Mouse (Mus musculus) gastrocnemius, postnatal 10 days (tissue): ENCODE results near the gene Lrrc23. TPM values are rescaled to one million over a fixed set of nuclear protein-coding genes. Genes with fewer than 3 reads are reported as not detected.
"Not testable (repeated sequence)": the region's sequence is repeated elsewhere in the genome, so short reads cannot be mapped to it uniquely, and the experiment has no call there.

Experiments
- DNase-seq: peaks from one replicate; pipeline ENCODE4 v3.0.0; 2021; ENCODE audit warnings: mixed read lengths
- total RNA-seq, 2 experiments: library from RNA; stranded (reverse); gene quantifications; 2 replicates each; pipeline ENCODE4 v1.2.3; 2021

Lrrc23 gene
- total RNA-seq, 2 experiments from 2014 or later = not detected

DNA sequence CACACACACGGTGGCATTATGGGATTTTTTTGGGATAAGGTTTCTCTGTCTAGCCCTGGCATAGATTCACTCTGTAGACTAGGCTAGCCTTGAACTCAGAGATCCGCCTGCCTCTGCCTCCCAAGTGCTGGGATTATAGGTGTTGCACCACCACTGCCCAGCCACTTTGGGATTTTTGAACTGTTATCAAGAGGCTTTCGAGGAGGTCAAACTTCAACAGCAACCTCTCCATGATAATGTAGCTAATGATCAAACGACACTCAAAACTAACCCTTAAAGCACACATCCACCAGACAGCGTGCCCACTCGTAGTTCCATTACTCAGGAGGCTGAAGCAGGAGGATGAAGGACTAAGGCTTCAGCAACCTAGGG lies 28.4 kb upstream of the Lrrc23 start:
- no peak for DNase-seq

DNA sequence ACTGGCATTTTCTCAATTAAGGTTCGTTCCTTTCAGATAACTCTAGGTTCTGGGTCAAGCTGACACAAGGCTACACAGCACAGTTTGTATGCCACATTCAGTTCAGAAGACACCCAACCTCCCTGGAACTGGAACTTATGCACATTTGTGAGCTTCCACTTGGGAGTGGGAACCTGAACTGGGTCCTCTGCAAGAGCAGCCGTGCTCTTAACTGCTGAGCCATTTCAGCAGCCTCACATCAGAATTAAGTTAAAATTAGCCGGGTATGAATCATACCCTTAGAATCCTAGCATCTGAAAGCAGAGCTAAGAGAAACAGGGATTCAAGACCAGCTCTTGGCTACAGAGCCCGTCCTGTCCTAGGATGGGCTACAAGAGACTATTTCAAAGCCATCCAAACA lies 27.8 kb upstream of the Lrrc23 start:
- no peak for DNase-seq

DNA sequence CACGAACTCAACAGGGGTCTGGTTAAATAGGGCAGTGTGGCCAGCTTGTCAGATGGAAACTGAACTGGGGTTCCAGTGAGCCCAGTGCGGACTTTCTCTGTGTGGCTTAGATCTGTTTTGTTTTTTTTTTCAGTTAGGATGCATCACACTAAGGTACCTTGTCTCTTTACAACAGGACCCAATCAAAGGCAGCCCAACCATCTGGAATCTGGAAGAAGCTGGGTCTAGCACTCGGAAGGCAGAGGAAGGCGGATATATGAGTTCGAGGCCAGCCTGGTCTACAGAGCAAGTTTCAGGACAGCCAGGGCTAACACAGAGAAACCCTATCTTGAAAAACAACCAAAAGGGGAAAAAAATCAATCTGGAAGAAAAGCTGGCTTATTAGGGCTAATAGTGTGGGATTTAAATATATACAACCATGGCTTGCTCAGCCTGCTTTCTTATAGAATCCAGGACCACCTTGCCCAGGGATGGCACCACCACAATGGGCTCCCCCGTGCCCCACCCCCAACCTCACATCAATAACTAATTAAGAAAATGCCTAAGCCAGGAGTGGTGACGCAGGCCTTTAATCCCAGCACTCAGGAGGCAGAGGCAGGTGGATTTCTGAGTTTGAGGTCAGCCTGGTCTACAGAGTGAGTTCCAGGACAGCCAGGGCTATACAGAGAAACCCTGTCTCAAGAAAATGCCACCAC lies 27.1 kb upstream of the Lrrc23 start:
- DNase-seq = no peak

DNA sequence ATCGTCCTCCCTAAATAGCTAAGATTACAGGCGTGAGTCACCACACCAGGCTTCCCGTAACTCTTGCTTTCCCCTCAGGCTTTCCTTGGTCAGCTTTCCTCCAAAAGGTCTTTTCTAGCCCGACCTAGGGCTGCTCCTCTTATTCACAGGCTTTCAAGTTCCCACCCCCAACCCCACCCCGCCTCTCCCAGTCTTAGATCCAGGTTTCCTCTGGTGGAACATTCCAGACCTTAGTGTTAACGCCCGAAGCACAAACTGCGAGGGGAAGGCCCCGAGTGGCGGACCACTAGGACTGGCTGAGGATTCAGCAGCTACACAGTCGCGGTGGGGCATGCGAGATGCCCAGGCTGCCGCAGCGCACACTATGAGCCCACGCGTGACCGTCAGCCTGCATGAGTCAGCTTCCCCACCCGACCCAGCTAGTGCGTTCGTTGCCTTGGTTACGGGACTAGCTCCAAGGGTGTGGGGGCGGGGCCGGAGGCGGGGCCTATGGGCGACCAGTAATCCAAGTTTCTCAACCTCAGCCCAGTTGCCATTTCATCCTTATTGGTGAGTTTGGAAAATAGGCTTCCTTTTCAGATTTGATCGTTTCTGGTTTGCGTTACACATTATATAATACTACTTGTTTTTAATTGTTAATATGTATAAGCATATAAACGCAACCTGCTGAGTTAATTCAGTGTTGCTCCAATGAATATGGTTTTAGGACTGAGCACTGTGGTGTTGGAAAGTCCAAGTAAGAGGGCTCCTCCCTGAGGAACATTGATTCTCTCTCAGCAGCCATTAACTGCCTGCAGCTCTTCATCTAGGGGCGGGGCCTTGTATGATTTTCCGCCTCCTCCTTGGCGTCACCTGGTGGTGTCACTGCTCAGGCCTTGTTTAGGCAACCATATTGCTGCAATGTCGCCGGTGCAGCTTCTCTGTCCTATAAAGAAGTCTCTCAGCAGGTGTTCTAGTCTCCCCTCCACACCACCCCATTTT lies 26.1 kb upstream of the Lrrc23 start:
- DNase-seq = peak; percentile 96

DNA sequence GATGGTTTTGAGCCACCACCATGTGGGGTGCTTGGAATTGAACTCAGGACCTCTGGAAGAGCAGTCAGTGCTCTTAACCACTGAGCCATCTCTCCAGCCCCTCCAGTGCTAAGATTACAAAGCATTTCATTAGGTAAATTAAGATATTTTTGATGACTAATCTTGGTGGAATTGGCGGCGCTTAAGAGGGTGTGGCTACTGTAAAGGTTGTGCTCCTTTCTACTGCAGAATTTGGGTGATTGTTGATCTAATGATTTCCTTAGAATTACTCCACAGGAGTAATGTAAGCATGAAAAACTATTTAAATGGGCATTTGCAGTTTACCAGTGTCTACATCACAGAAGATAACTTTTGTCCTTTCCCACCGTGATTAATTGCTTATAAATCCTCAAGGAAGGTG lies 24.8 kb upstream of the Lrrc23 start:
- no peak for DNase-seq

DNA sequence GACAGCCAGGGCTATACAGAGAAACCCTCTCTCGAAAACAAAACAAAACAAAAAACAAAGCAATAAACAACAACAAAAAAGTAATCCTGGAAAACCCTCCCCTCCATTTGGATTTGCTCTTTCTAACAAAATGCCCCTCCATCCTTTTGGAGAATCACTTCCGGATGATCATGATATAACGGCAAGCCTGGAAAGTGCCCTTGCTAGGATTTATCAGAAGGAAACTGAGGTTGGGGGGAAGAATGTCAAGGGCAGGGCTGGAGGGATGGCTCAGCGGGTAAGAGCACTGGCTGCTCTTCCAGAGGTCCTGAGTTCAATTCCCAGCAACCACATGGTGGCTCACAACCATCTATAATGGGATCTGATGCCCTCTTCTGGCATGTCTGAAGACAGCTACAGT lies 24.2 kb upstream of the Lrrc23 start:
- DNase-seq = not testable (repeated sequence)

DNA sequence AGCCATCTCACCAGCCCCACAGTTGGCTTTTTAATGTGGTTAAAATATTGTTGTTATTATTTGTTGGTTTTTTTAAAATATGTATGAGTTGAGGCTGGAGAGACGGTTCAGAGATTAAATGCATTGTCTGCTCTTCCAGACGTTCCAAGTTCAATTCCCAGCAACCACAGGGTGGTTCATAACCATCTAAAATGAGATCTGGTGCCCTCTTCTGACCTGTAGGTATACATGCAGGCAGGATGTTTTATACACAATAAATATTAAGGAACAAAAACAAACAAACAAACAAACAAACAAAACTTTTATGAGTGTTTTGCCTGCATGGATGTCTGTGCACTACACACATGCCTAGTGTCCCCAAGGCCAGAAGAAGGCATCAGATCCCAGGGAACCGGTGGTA lies 23.5 kb upstream of the Lrrc23 start:
- DNase-seq = no peak

DNA sequence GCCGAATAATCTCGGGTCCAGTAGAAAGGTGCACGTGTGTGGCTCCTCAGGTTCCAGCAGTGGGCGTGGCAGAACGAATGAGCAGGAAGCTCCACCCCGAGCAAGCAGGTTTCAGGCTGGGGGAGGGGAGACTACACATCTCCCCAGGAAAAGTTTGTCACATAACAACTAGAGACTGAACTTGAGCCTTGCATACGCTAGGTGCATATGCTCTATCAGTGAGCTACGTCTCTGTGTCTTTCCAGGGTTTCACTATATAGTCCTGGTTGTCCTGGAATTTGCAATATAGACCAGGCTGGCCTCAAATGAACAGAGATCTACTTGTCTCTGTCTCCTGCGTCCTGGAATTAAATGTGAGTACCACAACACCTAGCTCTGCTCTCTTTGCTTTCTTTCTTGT lies 22.9 kb upstream of the Lrrc23 start:
- DNase-seq = not testable (repeated sequence)

DNA sequence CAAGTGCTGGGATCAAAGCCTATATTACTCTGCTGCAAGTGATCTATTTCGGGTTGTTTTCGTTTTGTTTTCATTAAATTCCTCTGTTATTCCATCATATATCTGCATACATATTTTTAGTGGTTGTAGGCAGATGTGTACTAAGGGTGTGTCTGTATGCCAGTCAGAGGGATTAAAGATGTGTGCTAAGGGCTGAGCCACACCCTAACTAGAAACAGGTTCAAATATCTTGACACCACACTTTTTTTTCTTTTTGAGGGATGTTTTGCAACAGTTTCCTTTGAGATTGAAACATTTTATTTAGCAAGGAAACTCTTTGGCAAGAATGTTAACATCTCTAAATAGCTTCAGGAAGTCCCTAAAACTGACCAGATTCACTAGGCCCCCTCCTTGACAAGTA lies 16.7 kb upstream of the Lrrc23 start:
- DNase-seq = no peak

DNA sequence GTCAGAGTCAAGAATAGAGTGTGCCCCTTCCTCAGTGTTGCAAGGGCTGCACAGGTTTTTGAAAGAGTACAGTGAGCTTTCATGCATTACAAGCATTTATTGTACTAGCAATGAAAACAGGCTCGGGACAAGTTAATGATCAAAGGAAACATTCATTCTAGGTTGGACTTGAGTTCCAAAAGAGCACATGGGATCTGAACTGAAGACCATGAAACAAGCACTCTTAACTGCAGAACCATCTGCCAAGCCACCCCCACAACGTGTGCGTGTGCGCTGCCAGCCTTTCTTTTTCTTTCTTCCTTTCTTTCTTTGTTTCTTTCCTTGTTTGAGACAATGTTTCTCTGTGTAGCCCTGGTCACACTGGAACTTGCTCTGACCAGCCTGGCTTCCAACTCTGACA lies 16.3 kb upstream of the Lrrc23 start:
- DNase-seq = no peak

DNA sequence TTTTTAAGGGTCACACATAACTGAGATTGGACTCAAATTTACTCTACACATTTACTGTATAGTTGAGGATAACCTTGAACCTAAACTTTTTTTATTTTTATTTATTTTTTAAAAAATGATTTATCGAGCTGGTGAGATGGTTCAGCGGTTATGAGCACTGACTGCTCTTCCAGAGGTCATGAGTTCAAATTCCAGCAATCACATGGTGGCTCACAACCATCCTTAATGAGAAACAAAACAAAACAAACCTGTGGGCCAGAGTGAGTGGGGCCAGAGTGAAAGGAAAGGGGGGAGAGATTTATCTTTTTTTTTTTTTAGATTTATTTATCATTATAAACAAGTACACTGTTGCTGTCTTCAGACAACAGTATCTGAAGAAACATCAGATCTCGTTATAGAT lies 12.4 kb upstream of the Lrrc23 start:
- DNase-seq = no peak

DNA sequence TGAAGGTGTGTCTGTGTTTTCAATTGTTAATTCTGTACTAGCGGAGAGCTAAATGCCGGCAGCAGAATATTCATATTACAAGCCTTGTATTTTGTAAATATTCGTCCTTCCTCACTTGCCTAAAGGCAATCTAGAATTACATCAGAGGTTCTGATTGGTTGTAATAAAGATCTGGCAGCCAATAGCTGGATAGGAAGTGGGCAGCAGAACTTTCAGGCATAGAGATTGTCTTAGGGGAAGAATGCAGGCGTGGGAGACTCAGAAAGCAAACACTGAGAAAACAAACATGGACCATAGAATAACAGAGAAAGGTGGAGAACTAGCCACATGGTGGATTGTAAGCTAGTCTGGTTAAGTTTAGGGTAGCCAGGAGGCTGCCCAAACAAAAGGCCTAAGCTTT lies 10.6 kb upstream of the Lrrc23 start:
- DNase-seq = no peak

DNA sequence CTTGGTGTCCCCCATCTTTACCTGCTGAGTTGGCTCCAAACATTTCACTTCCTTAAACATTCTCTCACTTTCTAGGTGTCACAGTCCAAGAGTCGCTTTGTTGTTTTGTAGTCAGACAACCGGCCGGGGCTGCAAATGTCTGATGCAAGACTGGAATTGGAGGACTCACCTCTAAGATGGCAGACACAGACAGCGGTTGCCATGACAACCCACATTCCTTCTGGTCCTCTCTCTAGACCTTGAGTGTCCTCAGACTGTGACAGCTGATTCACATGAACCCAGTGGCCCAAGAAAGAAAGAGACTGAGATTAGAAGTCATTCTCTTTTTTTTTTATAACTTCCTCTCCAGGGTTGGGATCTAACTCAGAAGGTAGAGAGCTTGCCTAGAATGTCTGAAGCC lies 10.0 kb upstream of the Lrrc23 start:
- no peak for DNase-seq

DNA sequence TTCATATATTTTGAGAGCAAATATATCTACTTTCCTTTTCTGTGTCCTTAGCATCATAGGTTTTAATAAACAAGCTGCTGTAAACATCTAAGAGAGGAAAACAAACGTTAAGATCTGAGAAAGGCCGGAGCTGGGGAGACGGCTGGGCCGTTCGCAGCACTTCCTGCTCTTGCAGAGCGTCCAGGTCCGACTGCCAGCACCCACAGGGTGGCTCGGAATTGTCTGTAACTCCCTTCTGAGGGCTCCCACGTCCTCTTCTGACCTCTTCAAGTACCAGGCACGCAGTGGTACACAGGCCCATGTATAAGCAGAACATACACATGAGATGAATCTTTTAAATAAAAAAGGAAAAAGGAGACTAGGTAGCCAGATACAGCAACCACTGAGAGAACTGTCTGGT lies 8.2 kb upstream of the Lrrc23 start:
- no peak for DNase-seq

DNA sequence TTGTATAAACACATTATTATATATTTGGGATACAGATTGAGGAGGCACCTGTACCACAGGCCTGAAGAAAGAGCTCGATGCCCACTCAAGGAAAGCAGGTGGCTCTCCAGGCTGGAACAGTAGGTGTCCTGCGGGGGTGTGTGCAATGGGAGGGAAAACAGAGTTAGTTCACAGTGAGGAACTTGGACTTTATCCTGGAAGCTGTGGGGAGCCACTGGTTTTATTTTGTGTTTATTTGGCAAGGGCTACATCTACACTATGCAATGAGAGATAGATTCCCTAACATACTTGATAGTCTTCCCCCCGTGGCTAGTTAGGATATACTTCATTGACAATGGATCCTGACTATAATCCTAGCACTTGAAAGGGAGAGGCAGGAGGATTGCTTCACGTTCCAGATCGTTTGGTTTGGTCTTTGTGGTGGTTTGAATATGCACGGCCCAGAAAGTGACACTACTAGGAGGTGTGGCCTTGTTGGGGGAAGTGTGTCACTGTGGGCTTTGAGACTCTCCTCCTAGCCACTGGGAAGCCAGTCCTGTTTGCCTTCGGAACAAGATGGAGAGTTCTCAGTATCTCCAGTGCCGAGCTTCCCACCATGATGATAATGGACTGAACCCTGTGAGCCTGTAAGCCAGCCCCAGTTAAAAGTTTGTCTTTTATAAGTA lies 7.4 kb upstream of the Lrrc23 start:
- no peak for DNase-seq

DNA sequence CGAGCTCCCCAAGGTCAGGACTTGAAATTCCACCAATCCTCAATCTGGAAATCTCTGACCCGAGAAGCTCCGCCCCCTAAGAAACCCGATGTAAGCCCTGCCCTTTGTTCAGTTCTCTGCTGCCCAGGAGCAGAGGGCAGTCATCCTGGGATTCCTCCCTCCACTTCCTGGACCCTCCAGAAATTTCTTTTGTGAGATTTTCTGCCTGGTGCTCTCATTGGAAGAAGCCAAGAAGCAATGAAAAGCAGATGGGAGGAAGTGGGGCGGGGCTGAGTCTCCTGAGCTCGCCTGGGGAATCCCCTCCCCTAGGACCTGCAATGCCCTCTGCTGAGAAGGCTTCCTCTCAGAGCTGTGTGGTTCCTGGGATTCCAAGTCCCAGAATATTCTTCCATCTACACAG lies 2.9 kb upstream of the Lrrc23 start:
- peak; percentile 18 for DNase-seq

DNA sequence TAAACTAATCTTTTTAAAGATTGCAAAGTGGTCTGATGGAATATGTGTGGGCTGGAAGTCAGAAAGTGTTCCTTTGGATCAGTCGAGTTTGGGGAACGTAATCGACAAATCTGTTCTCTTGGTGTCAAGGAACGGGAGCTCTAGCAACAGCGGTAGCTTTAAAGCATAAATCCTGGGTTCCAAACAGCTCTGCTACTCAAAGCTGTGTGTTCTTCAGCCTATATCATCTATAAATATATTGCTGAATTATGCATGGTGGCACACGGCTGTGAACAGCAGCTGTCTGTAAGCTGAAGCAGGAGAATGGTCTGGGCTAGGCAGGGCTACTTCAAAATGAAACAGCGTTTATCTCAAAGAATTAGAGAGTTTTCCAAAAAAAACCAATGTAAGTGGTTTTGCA lies 1.4 kb upstream of the Lrrc23 start:
- DNase-seq = no peak

DNA sequence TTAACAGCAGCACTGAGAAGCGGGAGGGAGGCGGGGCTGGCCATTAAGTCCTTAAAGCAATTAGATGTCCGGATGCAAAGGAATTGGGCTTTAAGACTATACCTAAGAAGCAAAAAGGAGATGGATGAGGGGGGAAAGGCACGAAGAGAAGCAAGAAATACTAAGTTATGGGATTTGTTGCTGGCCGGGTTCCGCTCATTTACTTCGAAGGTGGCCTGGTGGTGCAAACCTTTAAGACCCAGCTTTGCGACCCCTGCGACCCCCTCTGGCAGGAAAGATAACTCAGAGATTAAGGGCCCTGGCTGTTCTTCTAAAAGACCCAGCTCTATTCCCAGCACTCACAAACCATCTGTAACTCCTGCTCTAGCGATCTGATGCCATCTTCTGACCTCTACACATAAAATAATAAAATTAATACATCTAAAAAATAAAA lies 473 bp upstream of the Lrrc23 start:
- DNase-seq = no peak

DNA sequence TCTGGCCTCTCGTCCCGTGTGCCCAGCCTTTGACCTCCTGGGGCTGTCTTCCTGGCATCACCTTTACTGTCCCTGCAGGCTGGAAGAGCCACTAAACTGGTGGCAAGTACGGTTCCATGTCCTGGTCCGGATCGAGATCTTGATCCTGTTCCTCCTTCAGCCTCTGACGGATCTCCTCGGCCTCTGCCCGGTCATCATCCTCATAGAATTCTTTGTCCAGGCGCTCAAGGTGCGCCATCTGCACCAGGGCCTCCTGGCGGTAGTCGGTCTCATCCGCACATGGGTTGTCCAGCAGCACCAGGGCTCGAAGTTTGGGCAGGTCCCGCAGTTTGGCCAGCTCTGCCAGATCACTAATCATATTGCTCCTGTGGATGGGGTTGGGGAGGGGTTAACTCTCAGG lies 9.0 kb downstream of the Lrrc23 start:
- no peak for DNase-seq

DNA sequence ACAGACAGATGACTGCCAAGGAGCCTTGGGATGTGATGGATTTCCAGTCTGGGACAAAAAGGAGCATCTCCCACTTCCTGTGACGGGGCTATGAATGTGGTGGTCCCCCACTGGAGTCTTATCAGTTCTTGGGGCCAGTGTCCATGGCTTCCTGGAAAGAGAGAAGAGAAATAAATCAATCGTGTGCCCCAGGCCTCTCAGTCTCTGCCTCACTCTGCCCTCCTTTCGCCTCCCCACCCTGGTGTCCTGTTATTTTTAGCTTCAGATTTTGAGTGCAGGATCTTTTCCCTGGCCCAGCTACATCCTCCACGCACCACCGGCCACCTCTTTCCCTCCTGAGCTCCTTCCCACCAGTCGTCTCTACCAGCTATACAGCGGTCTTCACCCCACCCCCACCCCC lies 9.5 kb downstream of the Lrrc23 start:
- no peak for DNase-seq

DNA sequence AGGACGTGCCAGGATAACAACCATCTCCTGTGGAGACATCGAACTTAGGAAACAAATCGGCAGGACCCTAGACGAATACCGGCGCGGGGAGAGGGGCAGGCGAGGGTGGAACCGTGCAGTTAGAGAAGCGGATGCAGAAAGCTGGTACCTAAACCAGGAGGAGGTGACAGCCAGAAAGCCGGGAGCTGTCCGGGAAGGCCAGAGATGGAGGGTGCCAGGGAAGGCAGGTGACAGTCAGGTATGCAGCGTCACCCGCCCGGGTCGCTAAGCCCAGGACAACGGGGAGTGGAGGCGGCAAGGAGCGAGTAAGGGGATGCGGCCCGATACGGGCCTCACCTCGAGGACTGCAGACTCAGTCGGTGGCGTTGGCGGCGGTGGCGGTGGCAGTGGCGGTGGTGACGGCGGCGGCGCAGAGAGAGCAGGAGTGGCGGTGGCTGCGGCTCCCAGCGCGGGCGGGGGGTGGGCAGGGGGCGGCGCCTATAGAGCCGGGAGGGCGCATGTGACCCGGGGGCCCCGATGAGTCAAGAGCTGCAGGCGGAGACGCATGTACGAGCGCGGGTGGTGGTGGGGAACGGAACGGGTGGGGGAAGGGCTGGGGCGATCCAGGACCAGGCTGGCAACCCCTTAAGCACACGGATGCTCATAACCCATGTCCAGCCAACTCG lies 10.3 kb downstream of the Lrrc23 start, which contains the start of gene Eno2:
Gene Eno2, minus strand, starts transcription at position 573 of the 665 bp plus-strand sequence.
- DNase-seq = peak; percentile 57

DNA sequence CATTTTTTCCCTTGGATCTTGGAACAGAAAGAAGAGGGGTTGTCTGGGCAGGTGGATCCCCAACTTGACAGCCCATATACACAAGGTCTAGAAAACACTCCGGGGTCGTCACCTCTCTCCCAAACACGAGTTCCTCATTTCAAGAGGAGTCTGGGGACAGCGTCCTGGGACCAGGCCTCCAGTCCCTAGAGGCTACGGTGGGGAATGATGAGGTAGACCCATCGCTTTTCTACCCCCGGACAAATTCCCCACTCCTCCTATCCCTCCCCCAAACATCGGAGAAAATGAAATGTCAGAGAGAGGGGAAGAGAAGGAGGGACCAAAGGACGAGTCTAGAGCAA lies 10.9 kb downstream of the Lrrc23 start:
- no peak for DNase-seq
